Mouse (Mus musculus) CH12.LX (cell line): ENCODE measurements around the gene Krtdap. TPM values are rescaled to one million over a fixed set of nuclear protein-coding genes. Genes with fewer than 3 reads are reported as not detected.

Experiments
- DNase-seq: peaks from one replicate; pipeline ENCODE4 v3.0.0-alpha.2; 2013; ENCODE audit errors: extremely low read depth
- H3K27ac ChIP-seq: 2 replicates; pipeline ENCODE4 v1.5.1; 2012; ENCODE audit warnings: low read depth, mild to moderate bottlenecking, control low read depth, moderate library complexity; ENCODE audit not compliant: insufficient read depth
- H3K27me3 ChIP-seq: replicated peaks from 2 replicates; pipeline ENCODE3; 2012; ENCODE audit warnings: inconsistent platforms
- H3K36me3 ChIP-seq, 2 experiments: replicated peaks in 1 of 2; 2 replicates each; pipeline versions ENCODE3 to v1.6.1; 2012; ENCODE audit warnings: inconsistent platforms in 1 of 2, low read length in 1 of 2, mild to moderate bottlenecking in 1 of 2, mixed read lengths in 1 of 2, moderate library complexity in 1 of 2; ENCODE audit not compliant: control insufficient read depth in 1 of 2, insufficient read depth in 1 of 2
- H3K4me1 ChIP-seq, 2 experiments: 2 replicates each; pipeline ENCODE4 v1.6.1; 2012; ENCODE audit warnings: inconsistent platforms in 1 of 2, moderate library complexity in 1 of 2; ENCODE audit not compliant: insufficient read depth in 2 of 2, control insufficient read depth in 1 of 2
- H3K4me2 ChIP-seq: 2 replicates; pipeline ENCODE4 v1.6.1; 2012; ENCODE audit warnings: low read depth, mild to moderate bottlenecking, control low read depth; ENCODE audit not compliant: poor library complexity, insufficient read depth, severe bottlenecking
- H3K4me3 ChIP-seq, 3 experiments: fragments of 150-350 bp in 1 of 3; sonication (generic) in 1 of 3; replicated peaks in 1 of 3; 2 replicates each; pipeline versions ENCODE3 to v1.5.1; 2011 to 2012; ENCODE audit warnings: low read depth in 2 of 3, low read length in 2 of 3, mild to moderate bottlenecking in 2 of 3, moderate library complexity in 2 of 3, control low read depth in 1 of 3, improper control_type of control experiment in 1 of 3, inconsistent platforms in 1 of 3, mixed read lengths in 1 of 3; ENCODE audit not compliant: poor library complexity in 1 of 3
- H3K79me2 ChIP-seq: replicated peaks from 2 replicates; pipeline ENCODE4 v1.6.1; 2012; ENCODE audit warnings: mild to moderate bottlenecking, moderate library complexity; ENCODE audit not compliant: control insufficient read depth, poor library complexity, insufficient read depth, severe bottlenecking; ENCODE audit errors: extremely low read depth
- H3K9ac ChIP-seq: 2 replicates; pipeline ENCODE4 v1.6.1; 2012; ENCODE audit warnings: low read depth, mild to moderate bottlenecking, control low read depth, moderate library complexity; ENCODE audit not compliant: insufficient read depth
- H3K9me3 ChIP-seq: replicated peaks from 2 replicates; pipeline ENCODE3; 2012; ENCODE audit warnings: low read length, inconsistent platforms, mixed read lengths
- CHD1 ChIP-seq: IDR thresholded peaks from 2 replicates; pipeline ENCODE4 v1.6.1; 2012; ENCODE audit warnings: low read depth, low read length, improper control_type of control experiment, inconsistent platforms
- CHD2 ChIP-seq: IDR thresholded peaks from 2 replicates; pipeline ENCODE4 v1.6.1; 2011; ENCODE audit warnings: low read length, improper control_type of control experiment
- CTCF ChIP-seq, 2 experiments: IDR thresholded peaks in 1 of 2; conservative IDR thresholded peaks in 1 of 2; 2 replicates each; pipeline ENCODE4 v1.5.1; 2011 to 2012; ENCODE audit warnings: low read depth in 2 of 2, low read length in 2 of 2, improper control_type of control experiment in 1 of 2, inconsistent platforms in 1 of 2, mild to moderate bottlenecking in 1 of 2, moderate library complexity in 1 of 2
- EP300 ChIP-seq: IDR thresholded peaks from 2 replicates; pipeline ENCODE4 v1.6.1; 2011; ENCODE audit warnings: low read length, improper control_type of control experiment
- GABPA ChIP-seq: IDR thresholded peaks from 2 replicates; pipeline ENCODE4 v1.6.1; 2012; ENCODE audit warnings: low read depth, low read length, improper control_type of control experiment, inconsistent platforms; ENCODE audit not compliant: insufficient replicate concordance
- HCFC1 ChIP-seq: IDR thresholded peaks from 2 replicates; pipeline ENCODE4 v1.6.1; 2012; ENCODE audit warnings: low read depth, mild to moderate bottlenecking, inconsistent platforms, low read length, improper control_type of control experiment
- JUN ChIP-seq: IDR thresholded peaks from 2 replicates; pipeline ENCODE4 v1.6.1; 2011; ENCODE audit warnings: low read depth, mild to moderate bottlenecking, low read length, improper control_type of control experiment, moderate library complexity; ENCODE audit not compliant: insufficient read depth
- KAT2A ChIP-seq: IDR thresholded peaks from 2 replicates; pipeline ENCODE4 v1.6.1; 2012; ENCODE audit warnings: low read length, improper control_type of control experiment, inconsistent platforms; ENCODE audit not compliant: insufficient replicate concordance
- MAX ChIP-seq: IDR thresholded peaks from 2 replicates; pipeline ENCODE4 v1.6.1; 2011; ENCODE audit warnings: low read length, improper control_type of control experiment
- MYC ChIP-seq: IDR thresholded peaks from 2 replicates; pipeline ENCODE4 v1.6.1; 2011; ENCODE audit warnings: low read depth, mild to moderate bottlenecking, improper control_type of control experiment, low read length
- NRF1 ChIP-seq: IDR thresholded peaks from 2 replicates; pipeline ENCODE4 v1.6.1; 2014; ENCODE audit warnings: low read depth, mild to moderate bottlenecking, inconsistent platforms, low read length, improper control_type of control experiment, moderate library complexity
- POLR2AphosphoS2 ChIP-seq: IDR thresholded peaks from 2 replicates; pipeline ENCODE4 v1.6.1; 2011; ENCODE audit warnings: low read depth, low read length, improper control_type of control experiment
- RAD21 ChIP-seq: IDR thresholded peaks from 2 replicates; pipeline ENCODE4 v1.6.1; 2011; ENCODE audit warnings: low read depth, mild to moderate bottlenecking, low read length, improper control_type of control experiment, moderate library complexity
- SMC3 ChIP-seq: IDR thresholded peaks from 2 replicates; pipeline ENCODE4 v1.6.1; 2011; ENCODE audit warnings: low read depth, low read length, improper control_type of control experiment
- TCF12 ChIP-seq: IDR thresholded peaks from 2 replicates; pipeline ENCODE4 v1.6.1; 2014; ENCODE audit warnings: low read depth, mild to moderate bottlenecking, inconsistent platforms, low read length, improper control_type of control experiment
- ZKSCAN1 ChIP-seq: IDR thresholded peaks from 2 replicates; pipeline ENCODE4 v1.6.1; 2012; ENCODE audit warnings: low read depth, inconsistent platforms, low read length, improper control_type of control experiment, borderline replicate concordance
- ZMIZ1 ChIP-seq: IDR thresholded peaks from 2 replicates; pipeline ENCODE4 v1.6.1; 2012; ENCODE audit warnings: low read depth, mild to moderate bottlenecking, inconsistent platforms, low read length, improper control_type of control experiment
- ZNF384 ChIP-seq: IDR thresholded peaks from 2 replicates; pipeline ENCODE4 v1.6.1; 2012; ENCODE audit warnings: low read depth, low read length, improper control_type of control experiment, inconsistent platforms
- dilution Hi-C: fragments of 300-500 bp; cut with MboI; formaldehyde crosslinking; loops from 2 replicates; pipeline ENCODE4 v1.14.3; 2020; ENCODE audit warnings: low sequenced_read_pairs; ENCODE audit not compliant: extremely low pct_unique_long_range_greater_than_20kb, extremely low pct_ligation_motif_present
- in situ Hi-C: fragments of 300-500 bp; cut with MboI; formaldehyde crosslinking; loops from 3 replicates; pipeline ENCODE4 v1.14.3; 2019; ENCODE audit warnings: low sequenced_read_pairs, low pct_ligation_motif_present, low pct_unique_long_range_greater_than_20kb, mixed read lengths
- polyA plus RNA-seq: library from polyadenylated mRNA; unstranded; fragments of >175 nt; gene quantifications from 2 replicates; pipeline ENCODE4 v1.2.1, GENCODE M21; 2012; ENCODE audit warnings: low read depth; ENCODE audit not compliant: insufficient read length
- total RNA-seq, 2 experiments: library from RNA; depleted of rRNA; stranded (reverse); fragments of 300-350 nt in 1 of 2; fragments of >200 nt in 1 of 2; gene quantifications; 2 replicates each; pipeline ENCODE4 v1.2.3; 2012 to 2014

The Krtdap gene
- total and polyA plus RNA-seq, 3 experiments, result not detected

DNA sequence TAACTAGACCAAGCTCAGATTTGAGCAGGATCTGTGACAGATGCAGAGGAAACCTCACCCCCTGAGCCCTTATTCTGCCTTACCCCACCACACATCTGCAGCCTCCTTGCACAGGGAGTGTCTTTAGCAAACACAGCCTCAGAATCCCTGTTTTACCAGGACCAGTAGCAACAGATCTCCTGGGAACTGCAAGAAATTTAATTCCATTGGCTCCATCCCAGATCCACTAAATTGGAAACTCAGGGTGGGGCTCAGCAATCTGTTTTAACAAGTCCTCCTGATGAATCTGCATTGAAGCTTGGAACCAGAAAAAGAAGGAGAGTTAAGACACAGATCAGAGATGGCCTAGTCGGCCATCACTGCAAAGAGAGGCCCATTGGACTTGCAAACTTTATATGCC, 9.1 kb downstream of the Krtdap start:
- dilution Hi-C loops, result no loop called here
- Histone ChIP-seq H3K4me3 (no peak overlapping the region), H3K36me3 (no peaks in the 10 kb centered on the region), H3K4me2 (no peak overlapping the region), H3K4me1 (peaks cover 0 to 16% of the 10 kb centered on the region in 2 experiments; a peak in 3 of 4 replicates), H3K9me3 (peaks cover 14% of the 10 kb centered on the region), H3K27me3 (no peaks in the 10 kb centered on the region), H3K9ac (no peak overlapping the region), H3K27ac (no peak overlapping the region), H3K79me2 (no peaks in the 10 kb centered on the region)
- TF ChIP-seq RAD21 (no peak), MYC (no peak), EP300 (no peak), NRF1 (no peak), GABPA (no peak), POLR2AphosphoS2 (no peak), ZNF384 (no peak), ZKSCAN1 (no peak), HCFC1 (no peak), CHD1 (no peak), JUN (no peak), TCF12 (no peak), CHD2 (no peak), KAT2A (no peak), ZMIZ1 (no peak), MAX (no peak)
- in situ Hi-C loops, result no loop called here
- DNase-seq, result no peak

DNA sequence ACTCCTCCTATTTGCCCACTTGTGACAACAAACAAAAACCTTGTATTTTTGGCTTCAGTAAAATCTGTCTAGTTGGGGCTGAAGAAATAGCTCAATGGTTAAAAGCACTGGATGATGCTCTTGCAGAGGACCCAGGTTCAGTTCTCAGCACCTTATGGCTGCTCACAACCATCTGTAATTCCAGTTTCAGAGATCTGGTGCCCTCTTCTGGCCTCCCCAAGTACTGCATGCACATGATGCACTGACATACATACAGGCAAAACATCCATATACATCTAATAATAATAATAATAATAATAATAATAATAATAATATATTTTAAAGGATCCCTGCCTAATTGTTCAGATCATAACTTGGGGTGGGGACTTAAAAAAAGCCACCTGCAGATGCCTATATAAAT, 13.0 kb downstream of the Krtdap start:
- no peak overlapping the region for H3K27ac ChIP-seq
- dilution Hi-C loops (no loop called here), in situ Hi-C loops (no loop called here)
- H3K9ac ChIP-seq, result no peak overlapping the region
- H3K9me3 ChIP-seq, result peaks cover 23% of the 10 kb centered on the region
- H3K79me2 ChIP-seq, result no peaks in the 10 kb centered on the region
- no peak overlapping the region for H3K4me3 ChIP-seq
- H3K4me1 ChIP-seq, result no peaks in the 10 kb centered on the region
- no peak overlapping the region for H3K4me2 ChIP-seq
- peak in 1 of 2 experiments; percentile 38; a peak in 2 of 4 replicates for TF ChIP-seq CTCF (conservative IDR thresholded peaks at IDR 0.05 in 1 of 2, IDR thresholded peaks at IDR 0.05 in 1 of 2; ENCODE audit: low read depth in 2 of 2, low read length in 2 of 2)
- no peak for TF ChIP-seq MAX
- TF ChIP-seq SMC3, result no peak
- H3K36me3 ChIP-seq, result no peaks in the 10 kb centered on the region
- no peak for DNase-seq
- H3K27me3 ChIP-seq, result no peaks in the 10 kb centered on the region
